Mouse (Mus musculus): ENCODE results near the gene Gm9195. TPM values are rescaled to one million over a fixed set of nuclear protein-coding genes. Genes with fewer than 3 reads are reported as not detected.
A peak's percentile ranks its signal among the peaks of the same experiment; 100 is the strongest.

The Gm9195 gene
- polyA plus RNA-seq (2015; fragmentation: Nextera tagmentation; extraction: Ambion mirVana) = not detected in 2 replicates

DNA sequence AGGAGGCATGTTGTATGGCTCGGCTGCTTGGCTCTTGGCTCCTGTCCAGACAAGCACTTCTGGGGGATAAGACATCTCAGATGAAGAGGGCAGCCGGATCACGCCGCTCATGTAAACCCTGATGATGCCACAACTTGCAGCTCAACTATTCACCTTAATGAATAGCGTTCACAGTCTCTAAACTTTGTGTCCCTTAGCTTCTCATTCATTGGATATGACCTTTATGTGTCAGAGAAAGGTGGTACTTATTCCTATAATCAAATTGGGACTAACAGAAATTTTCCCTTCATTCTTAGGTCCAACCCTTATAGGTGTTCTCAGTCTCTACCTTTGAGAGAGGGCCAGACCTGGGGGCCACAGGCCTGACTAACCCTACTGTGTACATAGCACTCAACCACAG lies at the start of gene Gm9195:
TSS of gene Gm9195 (minus strand) at position 101 of the 400 bp plus-strand sequence.
- H3K36me3 ChIP-seq (ENCODE audit: insufficient read depth, low read length) = no peaks in the 10 kb centered on the region
- H3K9me3 ChIP-seq (replicated peaks; ENCODE audit: low read length) = no peaks in the 10 kb centered on the region
- DNase-seq (ENCODE audit: low spot score) (no peak), ATAC-seq (replicated peaks; ENCODE audit: low FRiP score, low read depth) (no peak)
- H3K9ac ChIP-seq (ENCODE audit: low read depth, low read length) = no peak within 1 kb of the TSS
- whole genome bisulfite sequencing = 79% methylated on average over 5 of the region's 5 CpGs
- no peak within 1 kb of the TSS for H3K4me2 ChIP-seq (ENCODE audit: low read length)
- H3K4me1 ChIP-seq (replicated peaks; ENCODE audit: insufficient read depth, low read length) = no peaks in the 10 kb centered on the region
- no peak for TF ChIP-seq CTCF (IDR thresholded peaks at IDR 0.05; ENCODE audit: low read depth)
- no peak within 1 kb of the TSS for H3K4me3 ChIP-seq (replicated peaks; ENCODE audit: low read depth, low read length)
- no peaks in the 10 kb centered on the region for H3K27me3 ChIP-seq (ENCODE audit: insufficient read depth, low read length)
- no peak within 1 kb of the TSS for H3K27ac ChIP-seq

DNA sequence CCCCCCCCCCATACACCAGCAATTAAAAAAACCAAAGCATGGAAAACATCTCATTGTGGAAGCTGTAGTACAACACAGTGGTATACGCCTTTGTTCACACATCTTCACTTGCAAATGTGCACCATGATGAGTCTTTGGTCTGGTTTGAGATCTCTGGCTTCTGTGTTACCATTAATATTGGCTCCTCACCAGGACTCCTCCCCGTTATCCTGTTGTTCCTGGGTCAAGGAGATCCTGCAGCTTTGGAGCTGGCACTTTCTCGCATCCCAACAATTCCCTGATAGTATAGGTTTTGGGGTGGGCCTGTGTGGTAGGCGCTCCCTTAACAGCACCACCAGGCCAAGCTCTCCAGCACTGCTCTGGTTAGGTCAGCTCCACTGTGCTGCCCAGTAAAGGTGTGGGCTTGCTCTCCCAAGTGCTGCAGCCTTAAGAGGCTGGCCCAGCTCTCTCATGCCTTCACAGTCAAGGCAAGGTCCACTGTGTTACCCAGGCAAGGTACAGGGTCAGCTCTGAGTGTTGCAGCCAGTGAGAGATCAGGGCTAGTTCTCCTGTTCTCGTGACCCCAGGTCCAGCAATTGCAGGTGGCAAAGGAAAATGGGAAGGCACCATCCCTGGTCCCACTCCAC lies 44.9 kb upstream of the Gm9195 start:
- H3K27ac ChIP-seq = no peak overlapping the region
- DNase-seq (ENCODE audit: low spot score) = no peak
- H3K36me3 ChIP-seq (ENCODE audit: insufficient read depth, low read length) = peaks cover 8% of the 10 kb centered on the region; the same call in 1 of the 2 replicates
- H3K4me3 ChIP-seq (replicated peaks; ENCODE audit: low read depth, low read length) = no peak overlapping the region
- no peak overlapping the region for H3K4me2 ChIP-seq (ENCODE audit: low read length)
- ATAC-seq (replicated peaks; ENCODE audit: low FRiP score, low read depth) = peak; percentile 76
- H3K27me3 ChIP-seq (ENCODE audit: insufficient read depth, low read length) = peaks cover 7% of the 10 kb centered on the region; the same call in 1 of the 2 replicates
- no peak overlapping the region for H3K9ac ChIP-seq (ENCODE audit: low read depth, low read length)
- 91% methylated on average over 5 of the region's 5 CpGs for WGBS
- H3K4me1 ChIP-seq (replicated peaks; ENCODE audit: insufficient read depth, low read length) = peaks cover 4% of the 10 kb centered on the region; the same call in 1 of the 2 replicates
- TF ChIP-seq CTCF (IDR thresholded peaks at IDR 0.05; ENCODE audit: low read depth) = no peak
- H3K9me3 ChIP-seq (replicated peaks; ENCODE audit: low read length) = no peaks in the 10 kb centered on the region

DNA sequence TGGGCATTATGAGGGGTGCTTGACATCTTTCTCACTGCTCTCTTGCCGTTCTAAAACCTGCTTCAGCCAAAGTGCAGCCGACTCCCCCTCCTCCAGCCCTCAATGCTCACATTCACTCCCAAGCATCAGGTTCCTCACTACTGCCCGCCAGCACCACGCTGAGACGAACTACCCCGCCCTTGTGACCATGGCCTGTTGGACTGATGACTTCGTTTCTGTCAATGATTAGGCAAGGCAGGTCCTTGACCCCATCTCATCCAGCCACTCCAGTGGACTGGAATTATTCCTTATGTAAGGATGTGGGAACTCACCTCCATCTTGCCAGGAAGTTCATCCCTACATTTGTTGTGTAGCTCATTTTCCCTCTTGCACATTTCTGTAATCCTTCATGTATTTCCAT lies 42.2 kb upstream of the Gm9195 start:
- Histone ChIP-seq H3K9ac (ENCODE audit: low read depth, low read length) (no peak overlapping the region), H3K36me3 (ENCODE audit: insufficient read depth, low read length) (no peaks in the 10 kb centered on the region), H3K4me1 (replicated peaks; ENCODE audit: insufficient read depth, low read length) (peaks cover 4% of the 10 kb centered on the region; the same call in 1 of the 2 replicates), H3K9me3 (replicated peaks; ENCODE audit: low read length) (no peaks in the 10 kb centered on the region), H3K4me2 (ENCODE audit: low read length) (no peak overlapping the region), H3K27ac (no peak overlapping the region), H3K4me3 (replicated peaks; ENCODE audit: low read depth, low read length) (no peak overlapping the region), H3K27me3 (ENCODE audit: insufficient read depth, low read length) (peaks cover 7% of the 10 kb centered on the region; the same call in 1 of the 2 replicates)
- peak; percentile 82 for ATAC-seq (replicated peaks; ENCODE audit: low FRiP score, low read depth)
- TF ChIP-seq CTCF (IDR thresholded peaks at IDR 0.05; ENCODE audit: low read depth) = no peak
- WGBS = 51% methylated on average over 7 of the region's 7 CpGs
- DNase-seq (ENCODE audit: low spot score) = no peak

DNA sequence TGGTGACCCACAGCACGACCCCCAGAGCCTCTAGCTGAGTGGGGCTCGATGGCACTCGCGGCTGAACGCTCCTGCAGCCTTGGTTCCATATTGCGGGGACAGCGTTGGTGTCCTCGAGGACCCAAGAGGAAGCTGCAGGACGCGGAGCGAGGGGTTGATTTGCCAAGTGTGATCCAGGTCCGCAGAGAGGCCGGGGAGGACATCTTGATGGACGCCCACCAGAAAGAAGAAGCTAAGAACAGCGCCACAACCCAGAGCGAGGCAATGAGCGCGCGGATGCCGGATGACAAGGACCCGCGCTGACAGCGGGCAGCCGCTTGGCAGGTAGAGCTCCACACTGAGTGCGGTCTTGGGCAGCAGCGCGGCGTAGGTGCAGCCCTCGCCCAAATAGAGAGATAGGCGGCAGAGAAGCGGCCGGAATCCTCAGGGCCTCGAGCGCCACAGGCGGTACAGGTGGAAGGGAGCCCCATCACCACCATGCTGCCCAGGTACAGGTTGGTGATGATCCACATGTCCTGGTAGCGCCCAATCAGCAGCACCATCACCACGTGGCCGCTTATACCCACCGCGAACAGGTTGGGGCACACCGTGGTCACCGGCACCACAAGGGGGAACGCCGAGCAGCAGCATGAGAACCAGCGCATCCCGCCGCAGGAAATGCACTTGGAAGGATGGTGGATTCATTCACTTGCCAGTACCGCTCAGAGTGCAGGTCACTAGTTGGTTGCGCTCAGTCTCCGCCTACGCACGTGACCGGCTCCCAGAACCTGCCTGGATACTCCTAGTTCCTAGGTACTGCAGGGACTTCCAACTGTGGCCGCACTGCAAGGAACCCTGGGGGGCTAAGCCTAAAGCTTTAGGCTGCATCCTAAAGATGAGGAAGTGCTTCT lies 40.6 kb upstream of the Gm9195 start:
- Histone ChIP-seq H3K4me3 (replicated peaks; ENCODE audit: low read depth, low read length) (peak overlapping the region; percentile 32), H3K27me3 (ENCODE audit: insufficient read depth, low read length) (peaks cover 7% of the 10 kb centered on the region; the same call in 1 of the 2 replicates), H3K9me3 (replicated peaks; ENCODE audit: low read length) (no peaks in the 10 kb centered on the region), H3K4me2 (ENCODE audit: low read length) (peak overlapping the region; percentile 59), H3K36me3 (ENCODE audit: insufficient read depth, low read length) (no peaks in the 10 kb centered on the region), H3K9ac (ENCODE audit: low read depth, low read length) (no peak overlapping the region; the same call in 1 of the 2 replicates), H3K27ac (no peak overlapping the region), H3K4me1 (replicated peaks; ENCODE audit: insufficient read depth, low read length) (peaks cover 4% of the 10 kb centered on the region; the same call in 1 of the 2 replicates)
- peak; percentile 40; the same call in 1 of the 2 replicates for ATAC-seq (replicated peaks; ENCODE audit: low FRiP score, low read depth)
- 2% methylated on average over 54 of the region's 54 CpGs for WGBS
- TF ChIP-seq CTCF (IDR thresholded peaks at IDR 0.05; ENCODE audit: low read depth) = no peak
- DNase-seq (ENCODE audit: low spot score) = peak; percentile 37

DNA sequence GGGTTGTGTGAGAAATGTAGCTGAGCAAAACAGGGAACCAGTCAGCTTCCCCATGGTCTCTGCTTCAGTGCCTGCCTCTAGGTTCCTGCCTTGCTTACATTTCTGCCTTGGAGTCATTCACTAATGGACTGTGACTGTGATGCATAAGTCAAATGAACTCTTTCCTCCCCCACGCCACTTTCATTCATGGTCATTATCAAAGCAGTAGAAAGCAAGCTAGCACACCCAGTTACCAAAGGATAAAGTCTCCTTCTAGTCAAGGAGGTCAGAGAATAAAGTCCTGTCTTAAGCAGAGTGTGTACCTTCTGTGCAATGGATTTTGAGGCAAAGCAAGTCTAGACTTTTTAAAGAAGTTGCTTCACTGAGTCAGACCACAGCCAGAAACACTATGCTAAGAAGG lies 35.5 kb upstream of the Gm9195 start:
- no peaks in the 10 kb centered on the region for H3K9me3 ChIP-seq (replicated peaks; ENCODE audit: low read length)
- 48% methylated on average over 1 of the region's 1 CpGs for WGBS
- no peak overlapping the region for H3K4me3 ChIP-seq (replicated peaks; ENCODE audit: low read depth, low read length)
- H3K27ac ChIP-seq = no peak overlapping the region
- no peaks in the 10 kb centered on the region for H3K36me3 ChIP-seq (ENCODE audit: insufficient read depth, low read length)
- no peaks in the 10 kb centered on the region for H3K27me3 ChIP-seq (ENCODE audit: insufficient read depth, low read length)
- DNase-seq (ENCODE audit: low spot score) (no peak), ATAC-seq (replicated peaks; ENCODE audit: low FRiP score, low read depth) (no peak)
- H3K4me2 ChIP-seq (ENCODE audit: low read length) = no peak overlapping the region
- TF ChIP-seq CTCF (IDR thresholded peaks at IDR 0.05; ENCODE audit: low read depth) = no peak
- peaks cover under 1% of the 10 kb centered on the region; the same call in 1 of the 2 replicates for H3K4me1 ChIP-seq (replicated peaks; ENCODE audit: insufficient read depth, low read length)
- H3K9ac ChIP-seq (ENCODE audit: low read depth, low read length) = no peak overlapping the region

DNA sequence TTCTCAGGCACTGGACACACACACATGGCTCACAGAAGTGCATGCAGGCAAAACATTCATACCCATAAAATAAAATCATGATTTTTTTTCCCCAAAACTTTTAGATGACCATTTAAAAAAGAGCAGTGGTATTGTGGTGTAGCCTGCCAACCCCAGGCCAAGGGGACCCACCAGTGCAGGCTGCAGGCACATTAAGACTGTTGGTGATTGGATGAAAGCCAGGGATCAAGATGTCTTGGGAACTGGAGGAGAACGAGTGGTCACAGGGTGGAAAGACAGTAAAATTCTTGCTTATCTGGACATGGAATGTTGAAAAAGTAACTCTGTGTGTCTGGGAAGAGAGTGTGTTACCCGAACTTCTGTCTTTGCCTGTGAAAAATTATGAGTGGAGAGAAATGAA lies 27.9 kb upstream of the Gm9195 start:
- Histone ChIP-seq H3K27me3 (ENCODE audit: insufficient read depth, low read length) (no peaks in the 10 kb centered on the region), H3K36me3 (ENCODE audit: insufficient read depth, low read length) (no peaks in the 10 kb centered on the region), H3K4me2 (ENCODE audit: low read length) (no peak overlapping the region), H3K4me1 (replicated peaks; ENCODE audit: insufficient read depth, low read length) (no peaks in the 10 kb centered on the region), H3K9ac (ENCODE audit: low read depth, low read length) (no peak overlapping the region), H3K27ac (no peak overlapping the region), H3K4me3 (replicated peaks; ENCODE audit: low read depth, low read length) (no peak overlapping the region), H3K9me3 (replicated peaks; ENCODE audit: low read length) (no peaks in the 10 kb centered on the region)
- ATAC-seq (replicated peaks; ENCODE audit: low FRiP score, low read depth) (no peak), DNase-seq (ENCODE audit: low spot score) (no peak)
- WGBS = 24% methylated on average over 2 of the region's 2 CpGs
- TF ChIP-seq CTCF (IDR thresholded peaks at IDR 0.05; ENCODE audit: low read depth) = no peak

Measured in kidney, postnatal 0 days (tissue).